Mouse (Mus musculus): ENCODE data around the gene Wdr78.

The Wdr78 gene

GRCm38 (mm10) chr4:103114184-103115111, at the start of gene Wdr78, which contains the start of gene Mier1:
Wdr78 (minus strand) TSS chr4:103114555.
Mier1 (plus strand) TSS chr4:103114390.
- DNase-seq: peak; percentile 98

- no peak for DNase-seq
These were observed 44.4 kb upstream of the Wdr78 start for GRCm38 (mm10) chr4:103158781-103159180.

GRCm38 (mm10) chr4:103151946-103152345, 37.6 kb upstream of the Wdr78 start:
- no peak for DNase-seq

GRCm38 (mm10) chr4:103146339-103146738, 32.0 kb upstream of the Wdr78 start:
- peak; percentile 77 to 91 for DNase-seq

GRCm38 (mm10) chr4:103136946-103137345, 22.6 kb upstream of the Wdr78 start:
- no peak for DNase-seq

GRCm38 (mm10) chr4:103126533-103126932, 12.2 kb upstream of the Wdr78 start:
- no peak for DNase-seq

- no peak for DNase-seq
These were observed 9.3 kb upstream of the Wdr78 start for GRCm38 (mm10) chr4:103123606-103124005.

GRCm38 (mm10) chr4:103123086-103123485, 8.7 kb upstream of the Wdr78 start:
- no peak for DNase-seq

- no peak for DNase-seq
These were observed 6.6 kb upstream of the Wdr78 start for GRCm38 (mm10) chr4:103120874-103121389.

GRCm38 (mm10) chr4:103120395-103120794, 6.0 kb upstream of the Wdr78 start:
- no peak for DNase-seq

- DNase-seq: no peak
These were observed 5.7 kb upstream of the Wdr78 start for GRCm38 (mm10) chr4:103120028-103120384.

GRCm38 (mm10) chr4:103119229-103120027, 5.1 kb upstream of the Wdr78 start:
- peak; percentile 83 to 89 for DNase-seq

- no peak for DNase-seq
These were observed 4.5 kb upstream of the Wdr78 start for GRCm38 (mm10) chr4:103118888-103119228.

- DNase-seq: no peak
These were observed 953 bp downstream of the Wdr78 start for GRCm38 (mm10) chr4:103113402-103113801.

GRCm38 (mm10) chr4:103112651-103113050, 1.7 kb downstream of the Wdr78 start:
- DNase-seq: no peak

- no peak for DNase-seq
These were observed 15.8 kb downstream of the Wdr78 start for GRCm38 (mm10) chr4:103098532-103098931.

- DNase-seq: no peak
These were observed 18.4 kb downstream of the Wdr78 start for GRCm38 (mm10) chr4:103095921-103096320.

- DNase-seq: no peak
These were observed 29.1 kb downstream of the Wdr78 start for GRCm38 (mm10) chr4:103085237-103085636.

- DNase-seq: no peak
These were observed 43.7 kb downstream of the Wdr78 start for GRCm38 (mm10) chr4:103070631-103071030.

GRCm38 (mm10) chr4:103067906-103068655, 46.3 kb downstream of the Wdr78 start:
- no peak for DNase-seq

- DNase-seq: no peak
These were observed 49.4 kb downstream of the Wdr78 start for GRCm38 (mm10) chr4:103064976-103065375.

GRCm38 (mm10) chr4:103064421-103064820, 49.9 kb downstream of the Wdr78 start:
- no peak for DNase-seq

- DNase-seq: no peak
These were observed 57.4 kb downstream of the Wdr78 start for GRCm38 (mm10) chr4:103056909-103057308.
